Mouse (Mus musculus): ENCODE results near the gene Cadps.

DNA sequence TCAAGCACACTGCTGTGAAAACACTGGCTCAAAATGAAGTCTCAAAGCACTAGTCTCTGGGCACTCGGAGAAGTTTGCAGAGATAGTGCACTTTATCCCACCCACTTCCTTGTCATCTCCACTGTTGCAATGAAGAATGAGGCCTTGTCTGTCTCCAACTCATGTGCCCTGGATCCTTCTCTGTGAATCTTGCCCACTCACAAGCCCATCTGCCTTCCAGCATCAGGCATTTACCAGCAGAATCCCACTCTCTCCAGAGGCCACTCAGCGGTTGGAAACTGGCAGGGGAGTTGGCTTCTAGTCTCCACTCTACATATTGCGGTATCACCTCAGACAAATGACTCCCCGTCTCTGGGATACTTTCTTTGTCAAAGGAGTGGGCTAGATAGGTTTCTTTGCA lies 384.9 kb downstream of the Cadps start:
- TF ChIP-seq POLR2A (IDR thresholded peaks at IDR 0.05; ENCODE audit: insufficient read depth, low read depth, low read length): no peak
- TF ChIP-seq CTCF (IDR thresholded peaks at IDR 0.05): no peak

All from heart, adult 2 months (tissue).